Mouse (Mus musculus) C2C12 (cell line): ENCODE results near the gene Nrxn1. TPM values are rescaled to one million over a fixed set of nuclear protein-coding genes. Genes with fewer than 3 reads are reported as not detected.

Experiments
- H3K27me3 ChIP-seq: one replicate; pipeline ENCODE4 v1.6.1; 2011; ENCODE audit not compliant: control insufficient read depth, insufficient read depth, insufficient read length
- H3K36me3 ChIP-seq: one replicate; pipeline ENCODE4 v1.6.1; 2011; ENCODE audit not compliant: control insufficient read depth, insufficient read depth
- H3K4me3 ChIP-seq: one replicate; pipeline ENCODE4 v1.5.1; 2011; ENCODE audit warnings: mild to moderate bottlenecking, control low read depth; ENCODE audit not compliant: poor library complexity, insufficient read depth, severe bottlenecking
- H3K79me2 ChIP-seq: one replicate; pipeline ENCODE4 v1.6.1; 2011; ENCODE audit not compliant: control insufficient read depth, insufficient read depth
- H3K79me3 ChIP-seq: one replicate; pipeline ENCODE4 v1.6.1; 2011; ENCODE audit warnings: low read depth, control low read depth
- H3ac ChIP-seq: one replicate; pipeline ENCODE3; 2011; ENCODE audit warnings: low read depth; ENCODE audit not compliant: control insufficient read depth, insufficient read length
- CEBPB ChIP-seq: IDR thresholded peaks from one replicate; pipeline ENCODE4 v1.6.1; 2011; ENCODE audit warnings: low read depth, mild to moderate bottlenecking, control low read depth, moderate library complexity
- CTCF ChIP-seq: IDR thresholded peaks from one replicate; pipeline ENCODE4 v1.5.1; 2011; ENCODE audit not compliant: control insufficient read depth, insufficient read depth, insufficient read length
- FOSL1 ChIP-seq: IDR thresholded peaks from one replicate; pipeline ENCODE4 v1.8.0; 2011; ENCODE audit warnings: mild to moderate bottlenecking, low read length; ENCODE audit not compliant: poor library complexity, insufficient read depth, severe bottlenecking
- MAX ChIP-seq: IDR thresholded peaks from one replicate; pipeline ENCODE4 v1.6.1; 2011; ENCODE audit warnings: mild to moderate bottlenecking, control low read depth
- MYOD1 ChIP-seq: IDR thresholded peaks from one replicate; pipeline ENCODE4 v1.6.1; 2011; ENCODE audit warnings: low read depth; ENCODE audit not compliant: control insufficient read depth, insufficient read length
- MYOG ChIP-seq: IDR thresholded peaks from one replicate; pipeline ENCODE4 v1.6.1; 2011; ENCODE audit not compliant: control insufficient read depth, insufficient read length; ENCODE audit errors: extremely low read depth
- USF1 ChIP-seq: IDR thresholded peaks from one replicate; pipeline ENCODE4 v1.6.1; 2011; ENCODE audit warnings: low read depth, mild to moderate bottlenecking, control low read depth, moderate library complexity
- polyA plus RNA-seq: library from polyadenylated mRNA; unstranded; fragments of >200 nt; fragmentation: generic; extraction: Trizol; gene quantifications from one replicate; pipeline ENCODE4 v1.2.1, GENCODE M21; 2012; ENCODE audit warnings: missing spikeins

Gene Nrxn1
- polyA plus RNA-seq, 1 experiment: 0.22 TPM

- Histone ChIP-seq H3K79me3 (no peaks in the 10 kb centered on the region), H3K27me3 (no peaks in the 10 kb centered on the region), H3K4me3 (no peak overlapping the region), H3K79me2 (no peaks in the 10 kb centered on the region), H3ac (no peak overlapping the region), H3K36me3 (no peaks in the 10 kb centered on the region)
- no peak for TF ChIP-seq FOSL1
- TF ChIP-seq CEBPB: no peak
- TF ChIP-seq CTCF: no peak
- no peak for TF ChIP-seq USF1
These were observed 523.0 kb downstream of the Nrxn1 start for GRCm38 (mm10) chr17:90569877-90570276.

- no peak overlapping the region for H3K4me3 ChIP-seq
- no peaks in the 10 kb centered on the region for H3K27me3 ChIP-seq
- TF ChIP-seq MAX (no peak), MYOD1 (no peak), FOSL1 (no peak), MYOG (no peak), CEBPB (no peak), USF1 (no peak), CTCF (no peak)
- no peak overlapping the region for H3ac ChIP-seq
- H3K79me3 ChIP-seq: no peaks in the 10 kb centered on the region
- H3K36me3 ChIP-seq: no peaks in the 10 kb centered on the region
- no peaks in the 10 kb centered on the region for H3K79me2 ChIP-seq
These were observed 527.7 kb downstream of the Nrxn1 start for GRCm38 (mm10) chr17:90565186-90565585.

GRCm38 (mm10) chr17:90556376-90556775 lies 536.5 kb downstream of the Nrxn1 start:
- H3K4me3 ChIP-seq: no peak overlapping the region
- no peaks in the 10 kb centered on the region for H3K79me2 ChIP-seq
- no peaks in the 10 kb centered on the region for H3K36me3 ChIP-seq
- H3K27me3 ChIP-seq: no peaks in the 10 kb centered on the region
- TF ChIP-seq CEBPB: no peak
- TF ChIP-seq USF1: no peak
- TF ChIP-seq MYOG: no peak
- no peak for TF ChIP-seq MAX
- TF ChIP-seq MYOD1: no peak
- H3K79me3 ChIP-seq: no peaks in the 10 kb centered on the region
- H3ac ChIP-seq: no peak overlapping the region

GRCm38 (mm10) chr17:90550415-90550814 lies 542.5 kb downstream of the Nrxn1 start:
- Histone ChIP-seq H3K4me3 (no peak overlapping the region), H3K27me3 (no peaks in the 10 kb centered on the region), H3K79me3 (no peaks in the 10 kb centered on the region), H3ac (no peak overlapping the region), H3K36me3 (no peaks in the 10 kb centered on the region), H3K79me2 (no peaks in the 10 kb centered on the region)
- TF ChIP-seq CEBPB (no peak), MYOD1 (no peak), USF1 (no peak), MAX (no peak), CTCF (no peak), MYOG (no peak), FOSL1 (no peak)

- no peaks in the 10 kb centered on the region for H3K79me3 ChIP-seq
- no peaks in the 10 kb centered on the region for H3K36me3 ChIP-seq
- no peak overlapping the region for H3K4me3 ChIP-seq
- no peaks in the 10 kb centered on the region for H3K27me3 ChIP-seq
- H3ac ChIP-seq: no peak overlapping the region
- no peak for TF ChIP-seq MYOG
- TF ChIP-seq CEBPB: no peak
- TF ChIP-seq CTCF: no peak
- no peak for TF ChIP-seq MYOD1
- no peak for TF ChIP-seq FOSL1
- TF ChIP-seq MAX: no peak
- no peak for TF ChIP-seq USF1
- no peaks in the 10 kb centered on the region for H3K79me2 ChIP-seq
These were observed 546.1 kb downstream of the Nrxn1 start for GRCm38 (mm10) chr17:90546806-90547205.

- Histone ChIP-seq H3K27me3 (no peaks in the 10 kb centered on the region), H3K79me3 (no peaks in the 10 kb centered on the region), H3K4me3 (no peak overlapping the region), H3ac (no peak overlapping the region), H3K79me2 (no peaks in the 10 kb centered on the region), H3K36me3 (no peaks in the 10 kb centered on the region)
- TF ChIP-seq CTCF (no peak), MYOD1 (no peak), MAX (no peak), USF1 (no peak), MYOG (no peak), CEBPB (no peak), FOSL1 (no peak)
These were observed 548.1 kb downstream of the Nrxn1 start for GRCm38 (mm10) chr17:90544639-90545259.
